Mouse (Mus musculus): ENCODE results near the gene Ms4a14. TPM values are rescaled to one million over a fixed set of nuclear protein-coding genes. Genes with fewer than 3 reads are reported as not detected.
"Not testable (repeated sequence)": the region's sequence is repeated elsewhere in the genome, so short reads cannot be mapped to it uniquely, and the experiment has no call there.

Ms4a14 gene
- total RNA-seq, 2 experiments from 2014 or later: under 0.01 TPM; not detected in 1

- ATAC-seq (replicated peaks; ENCODE audit: low FRiP score, poor library complexity, severe bottlenecking): no peak
These were observed 49.6 kb downstream of the Ms4a14 start for GRCm38 (mm10) chr19:11264602-11265185.

GRCm38 (mm10) chr19:11263549-11263948 lies 50.7 kb downstream of the Ms4a14 start:
- no peak for ATAC-seq (replicated peaks; ENCODE audit: low FRiP score, poor library complexity, severe bottlenecking)

GRCm38 (mm10) chr19:11262932-11263331 lies 51.3 kb downstream of the Ms4a14 start:
- ATAC-seq (replicated peaks; ENCODE audit: low FRiP score, poor library complexity, severe bottlenecking): not testable (repeated sequence)

- no peak for ATAC-seq (replicated peaks; ENCODE audit: low FRiP score, poor library complexity, severe bottlenecking)
These were observed 52.7 kb downstream of the Ms4a14 start for GRCm38 (mm10) chr19:11261522-11261921.

Other genes with a start within 250 kb of the Ms4a14 start
- gene Ms4a8a, start 233.4 kb downstream of the Ms4a14 start, total RNA-seq (2015; ENCODE audit: low replicate concordance): 1.4 and 3.4 TPM in 2 replicates
- not detected in 2 replicates for gene Ms4a8a, start 233.4 kb downstream of the Ms4a14 start, total RNA-seq (2017; ENCODE audit: low replicate concordance)
- not detected in 2 replicates for gene 1700017D01Rik, start 183.6 kb downstream of the Ms4a14 start, total RNA-seq (2015; ENCODE audit: low replicate concordance)
- not detected in 2 replicates for gene 1700017D01Rik, start 183.6 kb downstream of the Ms4a14 start, total RNA-seq (2017; ENCODE audit: low replicate concordance)
- gene 1700025F22Rik, start 149.1 kb downstream of the Ms4a14 start, total RNA-seq (2015; ENCODE audit: low replicate concordance): not detected in 2 replicates
- not detected in 2 replicates for gene 1700025F22Rik, start 149.1 kb downstream of the Ms4a14 start, total RNA-seq (2017; ENCODE audit: low replicate concordance)
- not detected in 2 replicates for gene Ms4a13, start 117.7 kb downstream of the Ms4a14 start, total RNA-seq (2015; ENCODE audit: low replicate concordance)
- not detected in 2 replicates for gene Ms4a13, start 117.7 kb downstream of the Ms4a14 start, total RNA-seq (2017; ENCODE audit: low replicate concordance)
- gene Ms4a12, start 82.0 kb downstream of the Ms4a14 start, total RNA-seq (2015; ENCODE audit: low replicate concordance): not detected in 2 replicates
- gene Ms4a12, start 82.0 kb downstream of the Ms4a14 start, total RNA-seq (2017; ENCODE audit: low replicate concordance): not detected in 2 replicates
- 19.8 and 24.3 TPM in 2 replicates for gene Ms4a1, start 48.2 kb downstream of the Ms4a14 start, total RNA-seq (2015; ENCODE audit: low replicate concordance)
- gene Ms4a1, start 48.2 kb downstream of the Ms4a14 start, total RNA-seq (2017; ENCODE audit: low replicate concordance): 12.8 and 13.2 TPM in 2 replicates
- not detected in 2 replicates for gene Ms4a5, start 30.6 kb downstream of the Ms4a14 start, total RNA-seq (2015; ENCODE audit: low replicate concordance)
- not detected in 2 replicates for gene Ms4a5, start 30.6 kb downstream of the Ms4a14 start, total RNA-seq (2017; ENCODE audit: low replicate concordance)
- gene Ms4a7, start 21.7 kb upstream of the Ms4a14 start, total RNA-seq (2015; ENCODE audit: low replicate concordance): 3.6 and 8.8 TPM in 2 replicates
- 8.3 TPM in 1 of 2 replicates, not detected in the other for gene Ms4a7, start 21.7 kb upstream of the Ms4a14 start, total RNA-seq (2017; ENCODE audit: low replicate concordance)
- gene Ms4a4a, start 61.1 kb upstream of the Ms4a14 start, total RNA-seq (2015; ENCODE audit: low replicate concordance): not detected in 2 replicates
- not detected in 2 replicates for gene Ms4a4a, start 61.1 kb upstream of the Ms4a14 start, total RNA-seq (2017; ENCODE audit: low replicate concordance)
- 17.3 and 39.4 TPM in 2 replicates for gene Ms4a4c, start 90.3 kb upstream of the Ms4a14 start, total RNA-seq (2015; ENCODE audit: low replicate concordance)
- gene Ms4a4c, start 90.3 kb upstream of the Ms4a14 start, total RNA-seq (2017; ENCODE audit: low replicate concordance): 1.5 and 4.2 TPM in 2 replicates
- 40.0 and 72.9 TPM in 2 replicates for gene Ms4a4b, start 129.1 kb upstream of the Ms4a14 start, total RNA-seq (2015; ENCODE audit: low replicate concordance)
- 1.4 and 5.0 TPM in 2 replicates for gene Ms4a4b, start 129.1 kb upstream of the Ms4a14 start, total RNA-seq (2017; ENCODE audit: low replicate concordance)
- 21.0 and 37.1 TPM in 2 replicates for gene Ms4a6c, start 154.9 kb upstream of the Ms4a14 start, total RNA-seq (2015; ENCODE audit: low replicate concordance)
- gene Ms4a6c, start 154.9 kb upstream of the Ms4a14 start, total RNA-seq (2017; ENCODE audit: low replicate concordance): 13.0 and 39.2 TPM in 2 replicates
- 13.7 and 24.7 TPM in 2 replicates for gene Gm8369, start 171.5 kb upstream of the Ms4a14 start, total RNA-seq (2015; ENCODE audit: low replicate concordance)
- gene Gm8369, start 171.5 kb upstream of the Ms4a14 start, total RNA-seq (2017; ENCODE audit: low replicate concordance): 8.3 and 21.9 TPM in 2 replicates
- gene Ms4a6b, start 202.1 kb upstream of the Ms4a14 start, total RNA-seq (2015; ENCODE audit: low replicate concordance): 15.1 and 22.2 TPM in 2 replicates
- gene Ms4a6b, start 202.1 kb upstream of the Ms4a14 start, total RNA-seq (2017; ENCODE audit: low replicate concordance): 5.4 and 12.9 TPM in 2 replicates
- gene Ms4a4d, start 222.3 kb upstream of the Ms4a14 start, total RNA-seq (2015; ENCODE audit: low replicate concordance): 3.2 and 4.2 TPM in 2 replicates
- 1.3 TPM in 1 of 2 replicates, not detected in the other for gene Ms4a4d, start 222.3 kb upstream of the Ms4a14 start, total RNA-seq (2017; ENCODE audit: low replicate concordance)